Mouse (Mus musculus): Measurements from ENCODE around the gene Crispld2. TPM values are rescaled to one million over a fixed set of nuclear protein-coding genes. Genes with fewer than 3 reads are reported as not detected.
A peak's percentile ranks its signal among the peaks of the same experiment; 100 is the strongest.

Gene Crispld2
- 2.3 and 2.9 TPM in 2 replicates for polyA plus RNA-seq (2014; fragmentation: Nextera tagmentation; extraction: Ambion mirVana)

- ATAC-seq (ENCODE audit: low FRiP score) (peak; percentile 96), DNase-seq (ENCODE audit: low spot score, missing footprints) (peak; percentile 98)
- peak within 1 kb of the TSS; percentile 40 for H3K4me2 ChIP-seq
- H3K9ac ChIP-seq (ENCODE audit: low read length): peak within 1 kb of the TSS; percentile 20; the same call in 1 of the 2 replicates
- peak within 1 kb of the TSS; percentile 22 for H3K4me3 ChIP-seq (ENCODE audit: low read depth, low read length)
- no peak within 1 kb of the TSS for H3K27ac ChIP-seq (ENCODE audit: low read depth, low read length)
- peaks cover 24% of the 10 kb centered on the region for H3K27me3 ChIP-seq (ENCODE audit: control insufficient read depth, insufficient read depth, low read length)
- H3K9me3 ChIP-seq (ENCODE audit: control insufficient read depth, low read length): no peaks in the 10 kb centered on the region
- WGBS: 0% methylated on average over 25 of the region's 25 CpGs
- H3K36me3 ChIP-seq (ENCODE audit: control insufficient read depth, insufficient read depth, low read length): no peaks in the 10 kb centered on the region
- peaks cover 3% of the 10 kb centered on the region; the same call in 1 of the 2 replicates for H3K4me1 ChIP-seq (ENCODE audit: control insufficient read depth, insufficient read depth, low read length)
Observed at GRCm38 (mm10) chr8:119992249-119992648, at the start of gene Crispld2. Crispld2 (plus strand) TSS chr8:119992438.

- 93% methylated on average over 10 of the region's 10 CpGs for WGBS
- H3K27ac ChIP-seq (ENCODE audit: low read depth, low read length): no peak overlapping the region
- H3K27me3 ChIP-seq (ENCODE audit: control insufficient read depth, insufficient read depth, low read length): no peaks in the 10 kb centered on the region
- H3K9me3 ChIP-seq (ENCODE audit: control insufficient read depth, low read length): no peaks in the 10 kb centered on the region
- H3K4me1 ChIP-seq (ENCODE audit: control insufficient read depth, insufficient read depth, low read length): no peaks in the 10 kb centered on the region
- H3K4me3 ChIP-seq (ENCODE audit: low read depth, low read length): no peak overlapping the region
- ATAC-seq (ENCODE audit: low FRiP score) (no peak), DNase-seq (ENCODE audit: low spot score, missing footprints) (no peak)
- H3K9ac ChIP-seq (ENCODE audit: low read length): no peak overlapping the region
- H3K36me3 ChIP-seq (ENCODE audit: control insufficient read depth, insufficient read depth, low read length): peaks cover 18% of the 10 kb centered on the region
- no peak overlapping the region for H3K4me2 ChIP-seq
Observed at GRCm38 (mm10) chr8:119943616-119944015, 48.6 kb upstream of the Crispld2 start.

GRCm38 (mm10) chr8:119944096-119944811 lies 48.0 kb upstream of the Crispld2 start:
- H3K27me3 ChIP-seq (ENCODE audit: control insufficient read depth, insufficient read depth, low read length): no peaks in the 10 kb centered on the region
- peaks cover 18% of the 10 kb centered on the region for H3K36me3 ChIP-seq (ENCODE audit: control insufficient read depth, insufficient read depth, low read length)
- H3K4me1 ChIP-seq (ENCODE audit: control insufficient read depth, insufficient read depth, low read length): no peaks in the 10 kb centered on the region
- no peak overlapping the region for H3K27ac ChIP-seq (ENCODE audit: low read depth, low read length)
- H3K9me3 ChIP-seq (ENCODE audit: control insufficient read depth, low read length): no peaks in the 10 kb centered on the region
- no peak overlapping the region for H3K4me3 ChIP-seq (ENCODE audit: low read depth, low read length)
- DNase-seq (ENCODE audit: low spot score, missing footprints) (peak; percentile 96), ATAC-seq (ENCODE audit: low FRiP score) (peak; percentile 48; the same call in 1 of the 2 replicates)
- no peak overlapping the region for H3K9ac ChIP-seq (ENCODE audit: low read length)
- H3K4me2 ChIP-seq: no peak overlapping the region
- 64% methylated on average over 9 of the region's 9 CpGs for WGBS

- no peak overlapping the region for H3K4me3 ChIP-seq (ENCODE audit: low read depth, low read length)
- H3K27me3 ChIP-seq (ENCODE audit: control insufficient read depth, insufficient read depth, low read length): no peaks in the 10 kb centered on the region
- 83% methylated on average over 8 of the region's 8 CpGs for WGBS
- H3K4me1 ChIP-seq (ENCODE audit: control insufficient read depth, insufficient read depth, low read length): no peaks in the 10 kb centered on the region
- H3K27ac ChIP-seq (ENCODE audit: low read depth, low read length): no peak overlapping the region
- H3K4me2 ChIP-seq: no peak overlapping the region
- ATAC-seq (ENCODE audit: low FRiP score): no peak
- no peak for DNase-seq (ENCODE audit: low spot score, missing footprints)
- no peaks in the 10 kb centered on the region for H3K9me3 ChIP-seq (ENCODE audit: control insufficient read depth, low read length)
- peaks cover 21% of the 10 kb centered on the region for H3K36me3 ChIP-seq (ENCODE audit: control insufficient read depth, insufficient read depth, low read length)
- no peak overlapping the region for H3K9ac ChIP-seq (ENCODE audit: low read length)
Observed at GRCm38 (mm10) chr8:119946326-119946865, 45.8 kb upstream of the Crispld2 start.

- Histone ChIP-seq H3K27ac (ENCODE audit: low read depth, low read length) (no peak overlapping the region), H3K4me2 (no peak overlapping the region), H3K4me1 (ENCODE audit: control insufficient read depth, insufficient read depth, low read length) (no peaks in the 10 kb centered on the region), H3K9me3 (ENCODE audit: control insufficient read depth, low read length) (no peaks in the 10 kb centered on the region), H3K36me3 (ENCODE audit: control insufficient read depth, insufficient read depth, low read length) (peaks cover 23% of the 10 kb centered on the region), H3K9ac (ENCODE audit: low read length) (no peak overlapping the region), H3K4me3 (ENCODE audit: low read depth, low read length) (no peak overlapping the region), H3K27me3 (ENCODE audit: control insufficient read depth, insufficient read depth, low read length) (no peaks in the 10 kb centered on the region)
- 92% methylated on average over 19 of the region's 19 CpGs for WGBS
- DNase-seq (ENCODE audit: low spot score, missing footprints) (no peak), ATAC-seq (ENCODE audit: low FRiP score) (no peak)
Observed at GRCm38 (mm10) chr8:119947653-119948052, 44.6 kb upstream of the Crispld2 start.

- Histone ChIP-seq H3K9me3 (ENCODE audit: control insufficient read depth, low read length) (no peaks in the 10 kb centered on the region), H3K27ac (ENCODE audit: low read depth, low read length) (no peak overlapping the region), H3K4me2 (no peak overlapping the region), H3K36me3 (ENCODE audit: control insufficient read depth, insufficient read depth, low read length) (peaks cover 27% of the 10 kb centered on the region), H3K4me3 (ENCODE audit: low read depth, low read length) (no peak overlapping the region), H3K4me1 (ENCODE audit: control insufficient read depth, insufficient read depth, low read length) (no peaks in the 10 kb centered on the region), H3K9ac (ENCODE audit: low read length) (no peak overlapping the region), H3K27me3 (ENCODE audit: control insufficient read depth, insufficient read depth, low read length) (no peaks in the 10 kb centered on the region)
- DNase-seq (ENCODE audit: low spot score, missing footprints) (no peak), ATAC-seq (ENCODE audit: low FRiP score) (no peak)
- 86% methylated on average over 15 of the region's 15 CpGs for WGBS
Observed at GRCm38 (mm10) chr8:119948340-119948739, 43.9 kb upstream of the Crispld2 start.

- no peaks in the 10 kb centered on the region for H3K9me3 ChIP-seq (ENCODE audit: control insufficient read depth, low read length)
- no peak overlapping the region for H3K4me2 ChIP-seq
- ATAC-seq (ENCODE audit: low FRiP score): no peak
- H3K4me3 ChIP-seq (ENCODE audit: low read depth, low read length): no peak overlapping the region
- DNase-seq (ENCODE audit: low spot score, missing footprints): no peak
- no peaks in the 10 kb centered on the region for H3K27me3 ChIP-seq (ENCODE audit: control insufficient read depth, insufficient read depth, low read length)
- no peak overlapping the region for H3K27ac ChIP-seq (ENCODE audit: low read depth, low read length)
- no peaks in the 10 kb centered on the region for H3K4me1 ChIP-seq (ENCODE audit: control insufficient read depth, insufficient read depth, low read length)
- H3K36me3 ChIP-seq (ENCODE audit: control insufficient read depth, insufficient read depth, low read length): peaks cover 47% of the 10 kb centered on the region
- 75% methylated on average over 7 of the region's 7 CpGs for WGBS
- H3K9ac ChIP-seq (ENCODE audit: low read length): no peak overlapping the region
Observed at GRCm38 (mm10) chr8:119952282-119952681, 40.0 kb upstream of the Crispld2 start.

- no peak overlapping the region for H3K4me3 ChIP-seq (ENCODE audit: low read depth, low read length)
- ATAC-seq (ENCODE audit: low FRiP score): no peak
- no peaks in the 10 kb centered on the region for H3K4me1 ChIP-seq (ENCODE audit: control insufficient read depth, insufficient read depth, low read length)
- WGBS: 79% methylated on average over 5 of the region's 5 CpGs
- H3K4me2 ChIP-seq: no peak overlapping the region
- no peak for DNase-seq (ENCODE audit: low spot score, missing footprints)
- no peak overlapping the region for H3K9ac ChIP-seq (ENCODE audit: low read length)
- no peaks in the 10 kb centered on the region for H3K27me3 ChIP-seq (ENCODE audit: control insufficient read depth, insufficient read depth, low read length)
- no peaks in the 10 kb centered on the region for H3K9me3 ChIP-seq (ENCODE audit: control insufficient read depth, low read length)
- no peak overlapping the region for H3K27ac ChIP-seq (ENCODE audit: low read depth, low read length)
- H3K36me3 ChIP-seq (ENCODE audit: control insufficient read depth, insufficient read depth, low read length): peaks cover 50% of the 10 kb centered on the region
Observed at GRCm38 (mm10) chr8:119952747-119953146, 39.5 kb upstream of the Crispld2 start.

GRCm38 (mm10) chr8:119955333-119955732 lies 36.9 kb upstream of the Crispld2 start:
- Histone ChIP-seq H3K27me3 (ENCODE audit: control insufficient read depth, insufficient read depth, low read length) (no peaks in the 10 kb centered on the region), H3K9me3 (ENCODE audit: control insufficient read depth, low read length) (no peaks in the 10 kb centered on the region), H3K9ac (ENCODE audit: low read length) (no peak overlapping the region), H3K27ac (ENCODE audit: low read depth, low read length) (no peak overlapping the region), H3K36me3 (ENCODE audit: control insufficient read depth, insufficient read depth, low read length) (peaks cover 48% of the 10 kb centered on the region), H3K4me3 (ENCODE audit: low read depth, low read length) (no peak overlapping the region), H3K4me1 (ENCODE audit: control insufficient read depth, insufficient read depth, low read length) (no peaks in the 10 kb centered on the region), H3K4me2 (no peak overlapping the region)
- ATAC-seq (ENCODE audit: low FRiP score): no peak
- no peak for DNase-seq (ENCODE audit: low spot score, missing footprints)
- WGBS: 95% methylated on average over 8 of the region's 8 CpGs
